Mouse (Mus musculus): ENCODE measurements around the gene Slc7a5.

- TF ChIP-seq CTCF (conservative IDR thresholded peaks at IDR 0.05; ENCODE audit: insufficient read depth, insufficient read length, low read depth, low read length) (no peak), POLR2A (IDR thresholded peaks at IDR 0.05; ENCODE audit: low read depth, low read length) (no peak)
These were observed 35.6 kb upstream of the Slc7a5 start for GRCm38 (mm10) chr8:121943057-121943540.
